Mouse (Mus musculus) heart, adult 9 months (tissue): ENCODE measurements around the gene Srgn.
A peak's percentile ranks its signal among the peaks of the same experiment; 100 is the strongest.
"Not testable (repeated sequence)": the region's sequence is repeated elsewhere in the genome, so short reads cannot be mapped to it uniquely, and the experiment has no call there.

ENCODE experiments used
- DNase-seq, 2 experiments: peaks; one replicate each; pipeline ENCODE4 v3.0.0; 2022; ENCODE audit warnings: low spot score in 2 of 2

Srgn gene

GRCm38 (mm10) chr10:62521763-62522162, 5.5 kb downstream of the Srgn start:
- no peak for DNase-seq

- DNase-seq: no peak
Observed at GRCm38 (mm10) chr10:62520911-62521310, 6.3 kb downstream of the Srgn start.

- no peak for DNase-seq
Observed at GRCm38 (mm10) chr10:62517511-62517910, 9.7 kb downstream of the Srgn start.

- DNase-seq: no peak
Observed at GRCm38 (mm10) chr10:62512855-62513254, 14.4 kb downstream of the Srgn start.

GRCm38 (mm10) chr10:62511528-62511927, 15.7 kb downstream of the Srgn start:
- DNase-seq: no peak

- no peak for DNase-seq
Observed at GRCm38 (mm10) chr10:62509032-62509656, 18.1 kb downstream of the Srgn start.

GRCm38 (mm10) chr10:62508459-62508858, 18.8 kb downstream of the Srgn start:
- DNase-seq: peak; percentile 71 to 79

GRCm38 (mm10) chr10:62507591-62508308, 19.5 kb downstream of the Srgn start:
- peak; percentile 87 to 89 for DNase-seq

- no peak for DNase-seq
Observed at GRCm38 (mm10) chr10:62507071-62507470, 20.2 kb downstream of the Srgn start.

GRCm38 (mm10) chr10:62506019-62506556, 21.2 kb downstream of the Srgn start:
- DNase-seq: peak in 1 of 2 experiments; percentile 33

- DNase-seq: no peak
Observed at GRCm38 (mm10) chr10:62505224-62505983, 21.8 kb downstream of the Srgn start.

- DNase-seq: no peak
Observed at GRCm38 (mm10) chr10:62503836-62504628, 23.2 kb downstream of the Srgn start.

GRCm38 (mm10) chr10:62503353-62503752, 23.9 kb downstream of the Srgn start:
- peak in 1 of 2 experiments; percentile 18 for DNase-seq

GRCm38 (mm10) chr10:62501951-62502350, 25.3 kb downstream of the Srgn start:
- DNase-seq: no peak

- DNase-seq: no peak
Observed at GRCm38 (mm10) chr10:62500916-62501615, 26.2 kb downstream of the Srgn start.

GRCm38 (mm10) chr10:62500088-62500915, 26.9 kb downstream of the Srgn start:
- peak in 1 of 2 experiments; percentile 60 for DNase-seq

- not testable (repeated sequence) for DNase-seq
Observed at GRCm38 (mm10) chr10:62491681-62492080, 35.6 kb downstream of the Srgn start.

GRCm38 (mm10) chr10:62488266-62488665, 39.0 kb downstream of the Srgn start:
- DNase-seq: peak in 1 of 2 experiments; percentile 40

- peak; percentile 99 for DNase-seq
Observed at GRCm38 (mm10) chr10:62486618-62487415, 40.4 kb downstream of the Srgn start, which contains the start of gene Vps26a. Vps26a (minus strand) TSS chr10:62486805.
